Mouse (Mus musculus): ENCODE measurements around the gene Stra6. TPM values are rescaled to one million over a fixed set of nuclear protein-coding genes. Genes with fewer than 3 reads are reported as not detected.

The Stra6 gene
- total and polyA plus RNA-seq, 3 experiments: 0.08 to 0.09 (median 0.08) TPM

DNA sequence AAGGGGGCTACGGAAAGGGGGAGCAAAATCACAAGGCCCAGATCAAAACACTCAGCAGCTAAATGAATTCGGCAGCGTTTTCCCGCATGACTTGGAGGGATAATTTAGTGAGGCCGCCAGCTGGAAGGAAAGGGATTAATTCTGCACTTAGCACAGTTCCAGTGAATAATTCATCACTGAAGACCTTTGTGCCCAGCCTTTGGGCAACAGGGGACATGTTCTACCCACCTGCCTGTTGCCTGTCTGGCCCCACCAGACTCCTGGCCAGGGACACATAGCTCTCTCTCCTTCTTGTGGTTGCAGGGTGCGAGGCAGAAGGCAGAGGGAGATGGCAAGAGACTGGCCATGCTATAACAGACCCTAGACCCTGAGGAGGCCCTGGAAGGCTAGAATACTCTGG, 1.9 kb downstream of the Stra6 start:
- Histone ChIP-seq H3K9ac (ENCODE audit: insufficient read depth, low read depth) (no peak overlapping the region), H3K9me3 (replicated peaks; ENCODE audit: low read length) (no peaks in the 10 kb centered on the region), H3K4me3 (replicated peaks in 1 of 3; ENCODE audit: low read depth in 2 of 3, low read length in 2 of 3, poor library complexity in 1 of 3) (no peak overlapping the region), H3K79me2 (replicated peaks; ENCODE audit: control insufficient read depth, extremely low read depth, insufficient read depth, poor library complexity, severe bottlenecking) (no peaks in the 10 kb centered on the region), H3K4me2 (ENCODE audit: insufficient read depth, low read depth, poor library complexity, severe bottlenecking) (no peak overlapping the region), H3K27me3 (replicated peaks) (peaks cover 59% of the 10 kb centered on the region), H3K27ac (ENCODE audit: insufficient read depth, low read depth) (no peak overlapping the region), H3K4me1 (ENCODE audit: control insufficient read depth in 1 of 2, insufficient read depth in 2 of 2) (no peaks in the 10 kb centered on the region; a peak in 1 of 4 replicates), H3K36me3 (replicated peaks in 1 of 2; ENCODE audit: control insufficient read depth in 1 of 2, insufficient read depth in 1 of 2, low read length in 1 of 2) (no peaks in the 10 kb centered on the region)
- TF ChIP-seq CHD2 (IDR thresholded peaks at IDR 0.05; ENCODE audit: low read length) (no peak), KAT2A (IDR thresholded peaks at IDR 0.05; ENCODE audit: insufficient replicate concordance, low read length) (no peak), MYC (IDR thresholded peaks at IDR 0.05; ENCODE audit: low read depth, low read length) (no peak), JUN (IDR thresholded peaks at IDR 0.05; ENCODE audit: insufficient read depth, low read depth, low read length) (no peak), EP300 (IDR thresholded peaks at IDR 0.05; ENCODE audit: low read length) (no peak), CHD1 (IDR thresholded peaks at IDR 0.05; ENCODE audit: low read depth, low read length) (no peak), TBP (conservative IDR thresholded peaks at IDR 0.05; ENCODE audit: low read depth, low read length) (no peak), SMC3 (IDR thresholded peaks at IDR 0.05; ENCODE audit: low read depth, low read length) (no peak)
- dilution Hi-C loops (cut with MboI; ENCODE audit: extremely low pct_ligation_motif_present, extremely low pct_unique_long_range_greater_than_20kb, low sequenced_read_pairs) (no loop called here), in situ Hi-C loops (cut with MboI; ENCODE audit: low pct_ligation_motif_present, low pct_unique_long_range_greater_than_20kb, low sequenced_read_pairs) (no loop called here)
- no peak for DNase-seq (ENCODE audit: extremely low read depth)

DNA sequence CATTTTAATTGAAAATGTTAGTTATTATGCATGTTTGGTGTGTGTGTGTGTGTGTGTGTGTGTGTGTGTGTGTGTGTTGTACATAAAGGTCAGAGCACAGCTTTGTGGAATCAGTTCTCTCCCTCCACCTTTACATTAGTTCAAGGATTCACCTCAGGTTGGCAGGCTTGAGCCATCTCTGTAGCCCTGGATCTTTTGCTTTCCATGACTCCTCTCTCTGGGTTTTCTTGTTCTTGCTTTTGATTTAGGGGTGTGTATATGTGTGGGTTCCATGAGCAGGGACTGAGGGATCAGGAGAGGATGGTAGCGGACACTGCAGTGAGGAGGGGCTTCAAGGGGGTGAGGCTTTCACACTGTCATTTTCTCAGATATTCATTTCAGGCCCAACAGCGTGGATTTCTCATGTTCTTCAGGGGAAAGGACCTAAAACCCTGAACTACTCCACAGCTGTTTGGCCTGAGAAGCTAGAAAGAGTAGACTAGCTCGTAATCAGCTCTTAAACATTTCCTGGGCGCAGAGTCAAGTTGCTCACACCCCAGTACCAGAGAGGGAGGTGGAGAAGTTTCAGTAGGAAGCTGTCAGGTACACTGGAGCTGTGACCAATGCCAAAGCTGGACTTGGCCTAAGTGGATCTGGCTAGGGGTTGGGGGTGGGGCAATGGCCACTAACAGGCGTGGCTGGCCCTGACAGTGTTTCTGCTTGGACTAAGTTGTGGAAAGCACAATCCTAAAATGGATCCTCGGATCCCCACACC, 2.6 kb downstream of the Stra6 start:
- Histone ChIP-seq H3K4me2 (ENCODE audit: insufficient read depth, low read depth, poor library complexity, severe bottlenecking) (no peak overlapping the region), H3K27ac (ENCODE audit: insufficient read depth, low read depth) (no peak overlapping the region), H3K36me3 (replicated peaks in 1 of 2; ENCODE audit: control insufficient read depth in 1 of 2, insufficient read depth in 1 of 2, low read length in 1 of 2) (no peaks in the 10 kb centered on the region), H3K27me3 (replicated peaks) (peaks cover 55% of the 10 kb centered on the region), H3K4me1 (ENCODE audit: control insufficient read depth in 1 of 2, insufficient read depth in 2 of 2) (no peaks in the 10 kb centered on the region; a peak in 1 of 4 replicates), H3K9ac (ENCODE audit: insufficient read depth, low read depth) (no peak overlapping the region), H3K9me3 (replicated peaks; ENCODE audit: low read length) (no peaks in the 10 kb centered on the region), H3K79me2 (replicated peaks; ENCODE audit: control insufficient read depth, extremely low read depth, insufficient read depth, poor library complexity, severe bottlenecking) (no peaks in the 10 kb centered on the region), H3K4me3 (replicated peaks in 1 of 3; ENCODE audit: low read depth in 2 of 3, low read length in 2 of 3, poor library complexity in 1 of 3) (no peak overlapping the region)
- dilution Hi-C loops (cut with MboI; ENCODE audit: extremely low pct_ligation_motif_present, extremely low pct_unique_long_range_greater_than_20kb, low sequenced_read_pairs) (no loop called here), in situ Hi-C loops (cut with MboI; ENCODE audit: low pct_ligation_motif_present, low pct_unique_long_range_greater_than_20kb, low sequenced_read_pairs) (no loop called here)
- DNase-seq (ENCODE audit: extremely low read depth): no peak
- TF ChIP-seq RAD21 (IDR thresholded peaks at IDR 0.05; ENCODE audit: low read depth, low read length): peak; percentile 12; the same call in 1 of the 2 replicates
- no peak for TF ChIP-seq ETS1 (conservative IDR thresholded peaks at IDR 0.05; ENCODE audit: low read depth, low read length)

GRCm38 (mm10) chr9:58066731-58067095, 3.1 kb downstream of the Stra6 start:
- H3K79me2 ChIP-seq (replicated peaks; ENCODE audit: control insufficient read depth, extremely low read depth, insufficient read depth, poor library complexity, severe bottlenecking): no peaks in the 10 kb centered on the region
- H3K9me3 ChIP-seq (replicated peaks; ENCODE audit: low read length): no peaks in the 10 kb centered on the region
- no peak for DNase-seq (ENCODE audit: extremely low read depth)
- TF ChIP-seq EP300 (IDR thresholded peaks at IDR 0.05; ENCODE audit: low read length): no peak
- TF ChIP-seq ELF1 (IDR thresholded peaks at IDR 0.05; ENCODE audit: low read depth, low read length): no peak
- TF ChIP-seq BHLHE40 (IDR thresholded peaks at IDR 0.05; ENCODE audit: low read depth, low read length): no peak
- TF ChIP-seq POLR2AphosphoS2 (IDR thresholded peaks at IDR 0.05; ENCODE audit: low read depth, low read length): no peak
- no peak for TF ChIP-seq PAX5 (IDR thresholded peaks at IDR 0.05; ENCODE audit: low read length)
- no peak for TF ChIP-seq KAT2A (IDR thresholded peaks at IDR 0.05; ENCODE audit: insufficient replicate concordance, low read length)
- TF ChIP-seq ZNF384 (IDR thresholded peaks at IDR 0.05; ENCODE audit: low read depth, low read length): no peak
- no peaks in the 10 kb centered on the region for H3K36me3 ChIP-seq (replicated peaks in 1 of 2; ENCODE audit: control insufficient read depth in 1 of 2, insufficient read depth in 1 of 2, low read length in 1 of 2)
- no peaks in the 10 kb centered on the region; a peak in 1 of 4 replicates for H3K4me1 ChIP-seq (ENCODE audit: control insufficient read depth in 1 of 2, insufficient read depth in 2 of 2)
- in situ Hi-C loops (cut with MboI; ENCODE audit: low pct_ligation_motif_present, low pct_unique_long_range_greater_than_20kb, low sequenced_read_pairs) (no loop called here), dilution Hi-C loops (cut with MboI; ENCODE audit: extremely low pct_ligation_motif_present, extremely low pct_unique_long_range_greater_than_20kb, low sequenced_read_pairs) (no loop called here)
- no peak overlapping the region for H3K4me2 ChIP-seq (ENCODE audit: insufficient read depth, low read depth, poor library complexity, severe bottlenecking)
- peaks cover 52% of the 10 kb centered on the region for H3K27me3 ChIP-seq (replicated peaks)
- no peak overlapping the region for H3K9ac ChIP-seq (ENCODE audit: insufficient read depth, low read depth)
- H3K4me3 ChIP-seq (replicated peaks in 1 of 3; ENCODE audit: low read depth in 2 of 3, low read length in 2 of 3, poor library complexity in 1 of 3): no peak overlapping the region
- H3K27ac ChIP-seq (ENCODE audit: insufficient read depth, low read depth): no peak overlapping the region

All from CH12.LX (cell line).